Mouse (Mus musculus): ENCODE results near the gene Trip13. TPM values are rescaled to one million over a fixed set of nuclear protein-coding genes. Genes with fewer than 3 reads are reported as not detected.

Trip13 gene
- polyA plus RNA-seq, 1 experiment from 2014 or later: 44.4 TPM

- H3K4me2 ChIP-seq (replicated peaks; ENCODE audit: low read depth, low read length): no peak overlapping the region
- H3K9me3 ChIP-seq (ENCODE audit: control insufficient read depth, low read depth, low read length): peaks cover 3% of the 10 kb centered on the region; the same call in 1 of the 2 replicates
- WGBS: 68% methylated on average over 8 of the region's 8 CpGs
- H3K27me3 ChIP-seq (ENCODE audit: control insufficient read depth, insufficient read depth, low read length): no peaks in the 10 kb centered on the region
- no peak overlapping the region for H3K27ac ChIP-seq (ENCODE audit: low read length)
- no peak overlapping the region for H3K9ac ChIP-seq (replicated peaks; ENCODE audit: low read depth, low read length)
- no peaks in the 10 kb centered on the region for H3K4me1 ChIP-seq (ENCODE audit: control insufficient read depth, insufficient read depth, low read length)
- no peaks in the 10 kb centered on the region for H3K36me3 ChIP-seq (ENCODE audit: control insufficient read depth, insufficient read depth, low read length)
- no peak overlapping the region for H3K4me3 ChIP-seq (ENCODE audit: low read depth, low read length)
- ATAC-seq (ENCODE audit: insufficient number of reproducible peaks, insufficient read depth, low FRiP score, low read depth): no peak
Measured at GRCm38 (mm10) chr13:73881347-73881746, 56.2 kb downstream of the Trip13 start.

GRCm38 (mm10) chr13:73879824-73880223 lies 57.8 kb downstream of the Trip13 start:
- no peaks in the 10 kb centered on the region for H3K36me3 ChIP-seq (ENCODE audit: control insufficient read depth, insufficient read depth, low read length)
- no peak for ATAC-seq (ENCODE audit: insufficient number of reproducible peaks, insufficient read depth, low FRiP score, low read depth)
- H3K9ac ChIP-seq (replicated peaks; ENCODE audit: low read depth, low read length): no peak overlapping the region
- no peak overlapping the region for H3K27ac ChIP-seq (ENCODE audit: low read length)
- no peak overlapping the region for H3K4me2 ChIP-seq (replicated peaks; ENCODE audit: low read depth, low read length)
- no peaks in the 10 kb centered on the region for H3K4me1 ChIP-seq (ENCODE audit: control insufficient read depth, insufficient read depth, low read length)
- H3K4me3 ChIP-seq (ENCODE audit: low read depth, low read length): no peak overlapping the region
- H3K27me3 ChIP-seq (ENCODE audit: control insufficient read depth, insufficient read depth, low read length): no peaks in the 10 kb centered on the region
- 85% methylated on average over 5 of the region's 5 CpGs for WGBS
- peaks cover 3% of the 10 kb centered on the region; the same call in 1 of the 2 replicates for H3K9me3 ChIP-seq (ENCODE audit: control insufficient read depth, low read depth, low read length)

GRCm38 (mm10) chr13:73872159-73872558 lies 65.4 kb downstream of the Trip13 start:
- Histone ChIP-seq H3K4me2 (replicated peaks; ENCODE audit: low read depth, low read length) (no peak overlapping the region), H3K9me3 (ENCODE audit: control insufficient read depth, low read depth, low read length) (no peaks in the 10 kb centered on the region), H3K9ac (replicated peaks; ENCODE audit: low read depth, low read length) (no peak overlapping the region), H3K36me3 (ENCODE audit: control insufficient read depth, insufficient read depth, low read length) (no peaks in the 10 kb centered on the region), H3K27ac (ENCODE audit: low read length) (no peak overlapping the region), H3K27me3 (ENCODE audit: control insufficient read depth, insufficient read depth, low read length) (no peaks in the 10 kb centered on the region), H3K4me3 (ENCODE audit: low read depth, low read length) (no peak overlapping the region), H3K4me1 (ENCODE audit: control insufficient read depth, insufficient read depth, low read length) (no peaks in the 10 kb centered on the region)
- ATAC-seq (ENCODE audit: insufficient number of reproducible peaks, insufficient read depth, low FRiP score, low read depth): no peak
- WGBS: 70% methylated on average over 2 of the region's 2 CpGs

Small RNA genes lying within 50 kb of the gene (microRNA-seq; reads per million reads assigned to microRNA genes)
- not detected for gene Gm25197

Other genes starting within 250 kb of the Trip13 start
- gene Slc6a19, start 232.9 kb downstream of the Trip13 start, polyA plus RNA-seq (2014; fragmentation: Nextera tagmentation; extraction: Ambion mirVana): not detected in 2 replicates
- gene Slc12a7, start 204.7 kb downstream of the Trip13 start, polyA plus RNA-seq (2014; fragmentation: Nextera tagmentation; extraction: Ambion mirVana): 20.1 and 21.8 TPM in 2 replicates
- 3.0 and 4.3 TPM in 2 replicates for gene Nkd2, start 90.2 kb downstream of the Trip13 start, polyA plus RNA-seq (2014; fragmentation: Nextera tagmentation; extraction: Ambion mirVana)
- gene Brd9, start within 50 bp of the Trip13 start, polyA plus RNA-seq (2014; fragmentation: Nextera tagmentation; extraction: Ambion mirVana): 55.2 and 57.8 TPM in 2 replicates
- gene Zdhhc11, start 26.1 kb upstream of the Trip13 start, polyA plus RNA-seq (2014; fragmentation: Nextera tagmentation; extraction: Ambion mirVana): not detected in 2 replicates
- gene Tppp, start 71.6 kb upstream of the Trip13 start, polyA plus RNA-seq (2014; fragmentation: Nextera tagmentation; extraction: Ambion mirVana): 1.4 and 1.8 TPM in 2 replicates
- 14.7 and 17.0 TPM in 2 replicates for gene Cep72, start 124.5 kb upstream of the Trip13 start, polyA plus RNA-seq (2014; fragmentation: Nextera tagmentation; extraction: Ambion mirVana)
- gene Slc9a3, start 183.7 kb upstream of the Trip13 start, polyA plus RNA-seq (2014; fragmentation: Nextera tagmentation; extraction: Ambion mirVana): not detected in 2 replicates